Mouse (Mus musculus): ENCODE measurements around the gene 1700028J19Rik. TPM values are rescaled to one million over a fixed set of nuclear protein-coding genes. Genes with fewer than 3 reads are reported as not detected.
A peak's percentile ranks its signal among the peaks of the same experiment; 100 is the strongest.

Gene 1700028J19Rik
- polyA plus RNA-seq (2012; rRNA removed) = 27.2 and 32.1 TPM in 2 replicates

DNA sequence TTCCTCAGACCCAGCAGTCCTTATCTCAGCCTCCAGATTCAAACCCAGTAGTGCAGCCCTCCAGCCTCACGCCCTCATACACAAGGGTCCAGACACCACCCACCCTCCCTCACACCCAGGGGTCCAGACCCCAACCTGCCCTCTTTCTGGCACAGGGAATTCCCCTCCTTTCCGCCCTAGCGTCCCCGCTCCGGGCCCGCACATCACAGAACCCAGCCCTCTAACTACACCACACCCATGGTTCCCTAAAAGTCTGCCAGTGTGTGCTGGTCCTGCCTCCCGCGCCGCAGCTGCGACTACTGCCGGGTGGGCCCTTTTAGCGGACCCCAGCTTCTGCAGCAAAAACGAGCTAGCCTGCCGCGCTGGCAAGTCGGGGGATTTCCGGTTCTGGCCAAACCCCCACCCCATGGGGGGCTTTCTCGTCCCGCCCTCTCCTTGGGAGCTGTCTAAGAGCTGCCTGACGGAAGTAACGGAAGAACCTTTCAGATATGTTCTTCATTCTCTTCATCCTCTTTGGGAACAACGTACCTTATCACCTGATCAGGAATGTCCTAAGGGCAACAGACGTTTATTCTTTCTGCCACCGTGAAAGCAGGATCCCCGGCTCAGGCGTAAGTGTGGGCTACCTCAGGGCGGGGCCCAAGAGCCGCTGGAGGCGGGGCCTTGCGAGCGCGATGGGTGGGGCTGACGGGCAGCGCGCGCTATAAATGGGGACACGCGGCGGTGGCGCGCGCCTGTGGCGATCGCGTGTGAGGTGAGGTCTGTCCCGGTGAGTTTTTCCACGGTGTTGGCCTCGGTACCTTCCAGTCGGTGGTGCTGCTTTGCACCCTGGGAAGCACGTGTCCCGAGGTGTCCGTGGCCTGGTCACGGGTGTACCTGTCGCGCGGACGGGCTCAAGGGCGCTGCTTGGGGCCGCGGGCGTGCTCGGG is at the start of gene 1700028J19Rik, which contains the start of gene 2410002F23Rik:
Gene 1700028J19Rik (minus strand): TSS at position 641 of the 929 bp plus-strand sequence.
Gene 2410002F23Rik (plus strand): TSS at position 668 of the 929 bp plus-strand sequence.
- under 1% methylated on average over 62 of the region's 62 CpGs for WGBS
- DNase-seq = peak; percentile 92
- H3K27ac ChIP-seq (ENCODE audit: insufficient read depth, low read depth, low read length) = peak within 1 kb of the TSS; percentile 90
- peak within 1 kb of the TSS; percentile 96 for H3K4me3 ChIP-seq (ENCODE audit: insufficient read depth, low read depth, low read length)
- no peaks in the 10 kb centered on the region for H3K27me3 ChIP-seq (replicated peaks; ENCODE audit: control insufficient read depth, insufficient read depth, low read length)
- H3K36me3 ChIP-seq (ENCODE audit: control insufficient read depth, insufficient read depth, low read length) = no peaks in the 10 kb centered on the region
- peaks cover 8% of the 10 kb centered on the region; the same call in 1 of the 2 replicates for H3K4me1 ChIP-seq (ENCODE audit: control insufficient read depth, insufficient read depth, low read length)
- TF ChIP-seq CTCF (conservative IDR thresholded peaks at IDR 0.05; ENCODE audit: insufficient read depth, insufficient read length, low read depth, low read length) = no peak
- peak; percentile 96 for TF ChIP-seq POLR2A (IDR thresholded peaks at IDR 0.05; ENCODE audit: low read depth, low read length)

- 61% methylated on average over 4 of the region's 4 CpGs for WGBS
- Histone ChIP-seq H3K4me3 (ENCODE audit: insufficient read depth, low read depth, low read length) (no peak overlapping the region), H3K4me1 (ENCODE audit: control insufficient read depth, insufficient read depth, low read length) (no peaks in the 10 kb centered on the region), H3K36me3 (ENCODE audit: control insufficient read depth, insufficient read depth, low read length) (no peaks in the 10 kb centered on the region), H3K27ac (ENCODE audit: insufficient read depth, low read depth, low read length) (no peak overlapping the region), H3K27me3 (replicated peaks; ENCODE audit: control insufficient read depth, insufficient read depth, low read length) (no peaks in the 10 kb centered on the region)
- DNase-seq = no peak
- TF ChIP-seq CTCF (conservative IDR thresholded peaks at IDR 0.05; ENCODE audit: insufficient read depth, insufficient read length, low read depth, low read length) (no peak), POLR2A (IDR thresholded peaks at IDR 0.05; ENCODE audit: low read depth, low read length) (no peak)
Measured at GRCm38 (mm10) chr7:44291418-44291817, 44.9 kb upstream of the 1700028J19Rik start.

DNA sequence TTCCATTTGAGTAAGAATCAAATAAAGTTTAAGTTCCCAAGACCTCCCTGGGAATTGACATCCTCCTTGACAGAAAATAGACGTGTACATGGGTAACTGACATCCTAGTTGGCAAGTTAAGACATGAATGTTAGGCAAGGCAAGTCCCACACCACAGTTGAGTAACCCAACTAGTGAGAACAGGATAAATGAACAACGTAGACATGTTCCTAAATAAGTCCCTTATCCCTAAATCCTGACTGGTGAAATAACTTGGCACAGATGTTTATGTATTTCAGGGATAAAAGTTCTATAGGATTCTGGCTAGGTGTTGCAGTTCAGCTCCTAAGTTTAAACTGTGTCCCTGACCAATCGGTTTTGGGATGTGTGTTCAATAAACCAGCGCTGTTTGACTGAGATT is 44.5 kb upstream of the 1700028J19Rik start:
- Histone ChIP-seq H3K27ac (ENCODE audit: insufficient read depth, low read depth, low read length) (no peak overlapping the region), H3K27me3 (replicated peaks; ENCODE audit: control insufficient read depth, insufficient read depth, low read length) (no peaks in the 10 kb centered on the region), H3K4me3 (ENCODE audit: insufficient read depth, low read depth, low read length) (no peak overlapping the region), H3K4me1 (ENCODE audit: control insufficient read depth, insufficient read depth, low read length) (no peaks in the 10 kb centered on the region), H3K36me3 (ENCODE audit: control insufficient read depth, insufficient read depth, low read length) (no peaks in the 10 kb centered on the region)
- WGBS = 78% methylated on average over 4 of the region's 4 CpGs
- no peak for DNase-seq
- TF ChIP-seq POLR2A (IDR thresholded peaks at IDR 0.05; ENCODE audit: low read depth, low read length) (no peak), CTCF (conservative IDR thresholded peaks at IDR 0.05; ENCODE audit: insufficient read depth, insufficient read length, low read depth, low read length) (no peak)

DNA sequence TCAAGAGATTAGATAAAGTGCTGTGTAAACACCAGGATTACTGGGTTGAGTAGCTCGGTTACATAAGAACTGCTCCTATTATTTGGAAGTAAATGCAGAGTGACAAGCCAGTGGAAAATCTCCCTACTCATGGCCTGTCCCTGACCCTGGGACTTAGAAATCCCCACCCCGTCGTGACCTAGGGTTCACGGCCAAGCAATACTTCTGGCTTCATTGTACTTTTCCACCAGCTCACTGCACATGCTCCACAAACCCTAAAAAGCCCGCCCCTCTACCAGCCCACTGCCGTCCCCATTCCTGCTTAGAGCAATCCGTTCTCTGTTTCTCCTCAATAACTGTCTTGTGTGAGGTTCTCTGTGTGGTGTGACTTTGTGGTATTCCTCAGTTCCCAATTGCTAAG is 41.3 kb upstream of the 1700028J19Rik start:
- Histone ChIP-seq H3K27ac (ENCODE audit: insufficient read depth, low read depth, low read length) (no peak overlapping the region), H3K4me1 (ENCODE audit: control insufficient read depth, insufficient read depth, low read length) (no peaks in the 10 kb centered on the region), H3K27me3 (replicated peaks; ENCODE audit: control insufficient read depth, insufficient read depth, low read length) (no peaks in the 10 kb centered on the region), H3K4me3 (ENCODE audit: insufficient read depth, low read depth, low read length) (no peak overlapping the region), H3K36me3 (ENCODE audit: control insufficient read depth, insufficient read depth, low read length) (no peaks in the 10 kb centered on the region)
- DNase-seq = peak; percentile 12
- WGBS = 79% methylated on average over 7 of the region's 7 CpGs
- TF ChIP-seq CTCF (conservative IDR thresholded peaks at IDR 0.05; ENCODE audit: insufficient read depth, insufficient read length, low read depth, low read length) = no peak
- no peak for TF ChIP-seq POLR2A (IDR thresholded peaks at IDR 0.05; ENCODE audit: low read depth, low read length)

- DNase-seq = no peak
- Histone ChIP-seq H3K27me3 (replicated peaks; ENCODE audit: control insufficient read depth, insufficient read depth, low read length) (no peaks in the 10 kb centered on the region), H3K4me1 (ENCODE audit: control insufficient read depth, insufficient read depth, low read length) (no peaks in the 10 kb centered on the region), H3K27ac (ENCODE audit: insufficient read depth, low read depth, low read length) (no peak overlapping the region), H3K36me3 (ENCODE audit: control insufficient read depth, insufficient read depth, low read length) (no peaks in the 10 kb centered on the region), H3K4me3 (ENCODE audit: insufficient read depth, low read depth, low read length) (no peak overlapping the region)
- TF ChIP-seq POLR2A (IDR thresholded peaks at IDR 0.05; ENCODE audit: low read depth, low read length) (no peak), CTCF (conservative IDR thresholded peaks at IDR 0.05; ENCODE audit: insufficient read depth, insufficient read length, low read depth, low read length) (no peak)
- 71% methylated on average over 7 of the region's 7 CpGs for WGBS
Measured at GRCm38 (mm10) chr7:44281586-44281985, 35.1 kb upstream of the 1700028J19Rik start.

- Histone ChIP-seq H3K27me3 (replicated peaks; ENCODE audit: control insufficient read depth, insufficient read depth, low read length) (no peaks in the 10 kb centered on the region), H3K4me3 (ENCODE audit: insufficient read depth, low read depth, low read length) (no peak overlapping the region), H3K27ac (ENCODE audit: insufficient read depth, low read depth, low read length) (no peak overlapping the region), H3K36me3 (ENCODE audit: control insufficient read depth, insufficient read depth, low read length) (no peaks in the 10 kb centered on the region), H3K4me1 (ENCODE audit: control insufficient read depth, insufficient read depth, low read length) (no peaks in the 10 kb centered on the region)
- TF ChIP-seq CTCF (conservative IDR thresholded peaks at IDR 0.05; ENCODE audit: insufficient read depth, insufficient read length, low read depth, low read length) (no peak), POLR2A (IDR thresholded peaks at IDR 0.05; ENCODE audit: low read depth, low read length) (no peak)
- no peak for DNase-seq
- 49% methylated on average over 1 of the region's 1 CpGs for WGBS
Measured at GRCm38 (mm10) chr7:44280959-44281358, 34.5 kb upstream of the 1700028J19Rik start.

- Histone ChIP-seq H3K4me3 (ENCODE audit: insufficient read depth, low read depth, low read length) (no peak overlapping the region), H3K4me1 (ENCODE audit: control insufficient read depth, insufficient read depth, low read length) (no peaks in the 10 kb centered on the region), H3K27me3 (replicated peaks; ENCODE audit: control insufficient read depth, insufficient read depth, low read length) (no peaks in the 10 kb centered on the region), H3K36me3 (ENCODE audit: control insufficient read depth, insufficient read depth, low read length) (no peaks in the 10 kb centered on the region), H3K27ac (ENCODE audit: insufficient read depth, low read depth, low read length) (no peak overlapping the region)
- TF ChIP-seq POLR2A (IDR thresholded peaks at IDR 0.05; ENCODE audit: low read depth, low read length) (no peak), CTCF (conservative IDR thresholded peaks at IDR 0.05; ENCODE audit: insufficient read depth, insufficient read length, low read depth, low read length) (peak; percentile 60)
- WGBS = 45% methylated on average over 2 of the region's 2 CpGs
- peak; percentile 27 for DNase-seq
Measured at GRCm38 (mm10) chr7:44277250-44277622, 30.7 kb upstream of the 1700028J19Rik start.

Data from kidney, adult 2 months (tissue).